Mouse (Mus musculus) cerebellum, adult 2 months (tissue): Measurements from ENCODE around the gene Tgfb1i1. TPM values are rescaled to one million over a fixed set of nuclear protein-coding genes. Genes with fewer than 3 reads are reported as not detected.

Experiments used
- DNase-seq, 2 experiments: peaks; one replicate each; pipeline ENCODE4 v3.0.0; 2021
- H3K27ac ChIP-seq: fragments of 200-500 bp; 2 replicates; pipeline ENCODE4 v1.5.1; 2012; ENCODE audit warnings: low read length, control low read depth, inconsistent platforms; ENCODE audit not compliant: insufficient read depth
- H3K27me3 ChIP-seq: fragments of 200-500 bp; 2 replicates; pipeline ENCODE4 v1.6.1; 2012; ENCODE audit warnings: inconsistent platforms, mild to moderate bottlenecking, low read length, moderate library complexity; ENCODE audit not compliant: control insufficient read depth, insufficient read depth
- H3K4me1 ChIP-seq: fragments of 200-500 bp; 2 replicates; pipeline ENCODE4 v1.6.1; 2011; ENCODE audit warnings: low read length; ENCODE audit not compliant: control insufficient read depth, insufficient read depth
- H3K4me3 ChIP-seq: fragments of 200-500 bp; replicated peaks from 2 replicates; pipeline ENCODE3; 2011; ENCODE audit warnings: mild to moderate bottlenecking, low read depth, low read length, control low read depth; ENCODE audit not compliant: insufficient read depth
- CTCF ChIP-seq: fragments of 200-500 bp; IDR thresholded peaks from 2 replicates; pipeline ENCODE4 v1.5.1; 2011; ENCODE audit warnings: low read depth, mild to moderate bottlenecking, control low read depth, low read length, moderate library complexity, borderline replicate concordance; ENCODE audit not compliant: insufficient read depth
- POLR2A ChIP-seq: fragments of 200-500 bp; IDR thresholded peaks from 2 replicates; pipeline ENCODE4 v1.6.1; 2011; ENCODE audit warnings: low read length, control low read depth, borderline replicate concordance; ENCODE audit not compliant: insufficient read depth
- WGBS: fragments of 180-500 bp; shearing (Covaris S2); methylation state at CpG from one replicate; pipeline ENCODE4 v1.1.7; 2018; 5-methylcytosine and 5-hydroxymethylcytosine counted together
- polyA plus RNA-seq: library from polyadenylated mRNA; depleted of rRNA; stranded (reverse); fragments of >200 nt; gene quantifications from 2 replicates; pipeline ENCODE4 v1.2.3, GENCODE M21; 2012

The Tgfb1i1 gene
- polyA plus RNA-seq, 1 experiment = 10.8 TPM

GRCm38 (mm10) chr7:128247443-128247842 lies 831 bp downstream of the Tgfb1i1 start:
- 2% methylated on average over 13 of the region's 13 CpGs for WGBS
- H3K27ac ChIP-seq = peak overlapping the region; percentile 48; the same call in 1 of the 2 replicates
- peaks cover 22% of the 10 kb centered on the region; the same call in 1 of the 2 replicates for H3K4me1 ChIP-seq
- no peaks in the 10 kb centered on the region for H3K27me3 ChIP-seq
- H3K4me3 ChIP-seq = peak overlapping the region; percentile 68
- peak; percentile 85 to 87 for DNase-seq
- TF ChIP-seq POLR2A = no peak; the same call in 1 of the 2 replicates
- TF ChIP-seq CTCF = peak; percentile 67

GRCm38 (mm10) chr7:128248081-128249042 lies 1.8 kb downstream of the Tgfb1i1 start:
- TF ChIP-seq CTCF = no peak
- peaks cover 29% of the 10 kb centered on the region; the same call in 1 of the 2 replicates for H3K4me1 ChIP-seq
- H3K27ac ChIP-seq = no peak overlapping the region
- H3K4me3 ChIP-seq = no peak overlapping the region
- WGBS = 88% methylated on average over 10 of the region's 10 CpGs
- H3K27me3 ChIP-seq = no peaks in the 10 kb centered on the region
- DNase-seq = no peak

DNA sequence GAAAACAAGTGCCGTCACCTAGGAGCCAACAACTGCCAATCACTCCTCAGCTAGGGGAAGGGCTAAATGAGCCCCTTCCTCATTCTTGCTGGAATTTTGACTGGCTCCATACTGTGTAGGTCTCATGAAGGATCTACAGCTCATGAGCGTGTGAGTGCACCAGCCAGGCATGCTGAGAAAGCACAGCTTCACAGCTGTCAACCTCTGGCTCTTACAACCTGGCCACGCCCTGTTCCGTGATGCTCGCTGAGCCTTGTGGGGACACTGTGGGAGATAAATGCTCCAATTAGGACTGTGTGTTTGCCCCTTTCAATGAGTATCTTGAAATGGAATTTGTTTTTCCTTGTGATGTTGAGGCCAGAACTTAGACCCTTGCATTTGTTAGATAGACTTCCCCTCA lies 3.4 kb downstream of the Tgfb1i1 start:
- H3K4me1 ChIP-seq = peaks cover 27% of the 10 kb centered on the region; the same call in 1 of the 2 replicates
- no peaks in the 10 kb centered on the region for H3K27me3 ChIP-seq
- WGBS = 88% methylated on average over 5 of the region's 5 CpGs
- no peak overlapping the region for H3K27ac ChIP-seq
- TF ChIP-seq POLR2A (no peak), CTCF (no peak)
- H3K4me3 ChIP-seq = no peak overlapping the region
- no peak for DNase-seq

DNA sequence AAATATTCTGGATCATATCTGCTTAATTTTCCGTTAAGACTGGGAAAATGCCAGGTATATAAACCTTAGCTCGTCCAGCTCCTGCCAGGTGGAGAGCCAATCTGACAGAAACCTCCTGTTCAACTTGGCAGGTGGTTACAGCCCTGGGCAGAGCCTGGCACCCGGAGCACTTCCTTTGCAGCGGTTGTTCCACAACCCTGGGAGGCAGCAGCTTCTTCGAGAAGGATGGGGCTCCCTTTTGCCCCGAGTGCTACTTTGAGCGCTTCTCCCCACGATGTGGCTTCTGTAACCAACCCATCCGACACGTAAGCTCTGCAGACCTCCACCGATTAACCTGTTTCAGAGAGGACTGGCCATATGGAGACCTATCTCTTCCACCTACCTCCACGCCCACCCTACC lies 5.3 kb downstream of the Tgfb1i1 start:
- H3K4me3 ChIP-seq = no peak overlapping the region
- no peak for TF ChIP-seq CTCF
- no peak for TF ChIP-seq POLR2A

DNA sequence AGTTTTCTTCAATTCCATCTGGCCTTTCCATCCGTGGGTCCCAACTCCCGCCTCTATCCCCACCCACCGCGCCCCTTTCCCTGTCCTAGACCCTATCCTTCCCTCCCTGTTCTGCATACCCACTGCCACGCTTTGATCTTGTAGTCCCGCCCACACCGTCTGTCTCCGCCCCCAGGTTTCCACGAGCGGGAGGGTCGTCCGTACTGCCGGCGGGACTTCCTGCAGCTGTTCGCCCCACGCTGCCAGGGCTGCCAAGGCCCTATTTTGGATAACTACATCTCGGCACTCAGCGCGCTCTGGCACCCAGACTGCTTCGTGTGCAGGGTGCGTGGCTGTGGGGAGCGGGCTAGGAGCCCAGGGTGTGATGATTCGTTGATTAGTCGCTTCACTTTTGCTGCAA lies 6.0 kb downstream of the Tgfb1i1 start:
- H3K27ac ChIP-seq = no peak overlapping the region
- WGBS = 22% methylated on average over 24 of the region's 24 CpGs
- peaks cover 17% of the 10 kb centered on the region; the same call in 1 of the 2 replicates for H3K4me1 ChIP-seq
- peak in 1 of 2 experiments; percentile 21 for DNase-seq
- no peaks in the 10 kb centered on the region for H3K27me3 ChIP-seq
- H3K4me3 ChIP-seq = peak overlapping the region; percentile 1
- no peak for TF ChIP-seq POLR2A
- TF ChIP-seq CTCF = no peak

More for the DNA sequence above, 5.3 kb downstream of the Tgfb1i1 start:
- 11% methylated on average over 12 of the region's 12 CpGs for WGBS
- Histone ChIP-seq H3K4me1 (peaks cover 17% of the 10 kb centered on the region; the same call in 1 of the 2 replicates), H3K27me3 (no peaks in the 10 kb centered on the region), H3K27ac (no peak overlapping the region)
- DNase-seq = peak; percentile 53 to 74

- no peak for DNase-seq
- Histone ChIP-seq H3K27me3 (no peaks in the 10 kb centered on the region), H3K4me3 (no peak overlapping the region), H3K4me1 (peaks cover 17% of the 10 kb centered on the region; the same call in 1 of the 2 replicates), H3K27ac (no peak overlapping the region)
- TF ChIP-seq CTCF (no peak), POLR2A (no peak)
- WGBS = 47% methylated on average over 2 of the region's 2 CpGs
These were observed 8.4 kb downstream of the Tgfb1i1 start for GRCm38 (mm10) chr7:128254978-128255377.

DNA sequence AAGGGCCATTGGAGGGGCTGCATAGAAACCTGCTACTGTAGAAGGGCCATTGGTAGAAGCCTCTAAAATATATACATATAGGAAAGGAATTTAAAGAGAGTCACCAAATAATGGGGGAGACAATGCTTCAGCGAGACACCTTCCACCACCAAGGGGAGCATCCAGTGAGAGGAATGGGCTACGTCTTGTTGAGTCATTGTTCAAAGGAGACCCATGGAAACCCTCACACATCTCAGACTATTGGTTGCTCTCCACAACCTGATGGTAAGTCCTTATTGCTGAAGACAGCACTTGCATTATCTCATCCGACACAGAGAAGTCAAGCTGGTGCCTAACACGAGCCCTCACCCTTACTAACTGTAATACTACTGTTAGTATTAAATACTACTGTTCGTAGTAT lies 9.1 kb downstream of the Tgfb1i1 start:
- H3K27ac ChIP-seq = no peak overlapping the region
- H3K4me1 ChIP-seq = peaks cover 17% of the 10 kb centered on the region; the same call in 1 of the 2 replicates
- WGBS = 92% methylated on average over 5 of the region's 5 CpGs
- no peak overlapping the region for H3K4me3 ChIP-seq
- no peaks in the 10 kb centered on the region for H3K27me3 ChIP-seq
- TF ChIP-seq CTCF (no peak), POLR2A (no peak)
- no peak for DNase-seq
